Mouse (Mus musculus) embryo, embryonic 11.5 days (tissue): ENCODE results near the gene Carns1.
A peak's percentile ranks its signal among the peaks of the same experiment; 100 is the strongest.
"Not testable (repeated sequence)": the region's sequence is repeated elsewhere in the genome, so short reads cannot be mapped to it uniquely, and the experiment has no call there.

ENCODE experiments used
- DNase-seq: peaks from one replicate; pipeline ENCODE4 v3.0.0-alpha.2; 2012; ENCODE audit warnings: low read depth, low spot score

The Carns1 gene

DNA sequence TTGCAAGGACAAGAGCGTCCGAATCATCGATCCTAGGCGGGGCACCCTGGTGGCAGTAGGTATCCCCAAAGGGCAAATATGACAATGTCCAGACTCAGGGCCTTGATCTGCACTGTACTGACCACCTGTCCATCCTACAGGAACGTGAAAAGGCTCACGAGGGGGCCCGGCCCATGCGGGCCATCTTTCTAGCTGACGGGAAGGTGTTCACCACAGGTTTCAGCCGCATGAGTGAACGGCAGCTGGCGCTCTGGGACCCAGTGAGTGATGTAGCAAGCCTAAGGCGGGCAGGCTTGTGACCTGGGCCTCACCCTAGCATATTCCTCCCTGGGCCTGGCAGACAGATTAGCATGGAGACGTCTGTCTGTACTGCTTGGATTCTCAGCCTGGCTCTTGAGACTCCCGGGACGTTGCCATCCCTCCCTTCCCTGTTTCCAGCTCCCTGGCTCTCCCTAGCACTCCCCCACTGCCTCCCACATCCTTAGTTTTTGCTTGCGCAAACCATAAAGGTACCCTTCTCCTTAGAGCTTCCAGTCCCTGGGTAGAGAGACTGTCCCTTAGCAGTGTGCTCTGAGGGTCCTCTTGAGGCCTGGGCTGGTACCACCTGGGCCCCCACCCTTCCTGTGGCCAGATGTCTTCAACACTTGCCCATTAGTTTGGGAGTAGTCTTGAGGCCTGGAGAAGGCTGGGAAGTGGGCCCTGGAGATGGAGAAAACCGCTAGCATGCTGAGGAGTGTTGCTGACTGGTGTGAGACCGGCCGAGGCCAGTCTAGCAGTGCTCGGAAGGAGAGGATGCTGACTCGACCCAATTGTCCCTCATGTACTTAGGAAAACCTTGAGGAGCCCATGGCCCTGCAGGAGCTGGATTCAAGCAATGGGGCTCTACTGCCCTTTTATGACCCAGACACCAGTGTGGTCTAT is 24.5 kb downstream of the Carns1 start:
- no peak for DNase-seq

DNA sequence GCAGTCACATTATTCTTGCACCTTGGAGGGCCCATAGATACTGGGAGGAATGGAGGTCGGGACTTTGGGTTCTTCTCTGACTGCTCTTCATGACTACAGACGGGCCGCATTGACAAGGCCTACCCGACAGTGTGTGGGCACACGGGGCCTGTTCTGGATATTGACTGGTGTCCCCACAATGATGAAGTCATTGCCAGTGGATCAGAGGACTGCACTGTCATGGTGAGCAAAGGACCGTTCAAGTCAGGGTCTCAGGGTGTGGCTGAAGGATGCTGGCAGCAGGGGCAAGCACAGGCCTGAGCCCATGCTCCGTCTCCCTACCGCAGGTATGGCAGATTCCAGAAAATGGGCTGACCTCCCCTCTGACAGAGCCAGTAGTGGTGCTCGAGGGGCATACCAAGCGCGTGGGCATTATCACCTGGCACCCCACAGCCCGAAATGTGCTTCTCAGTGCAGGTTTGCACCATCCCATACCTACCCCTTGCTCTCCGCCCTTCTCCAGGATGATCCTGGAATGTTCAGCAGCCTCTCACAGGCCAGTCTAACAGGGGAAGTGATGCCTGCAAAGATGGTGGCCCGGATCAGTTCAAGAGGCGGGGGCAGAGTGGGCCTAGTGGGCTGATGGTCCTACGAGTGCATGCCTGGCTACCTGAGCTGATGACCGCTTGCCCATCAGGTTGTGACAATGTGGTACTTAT is 25.4 kb downstream of the Carns1 start:
- no peak for DNase-seq

DNA sequence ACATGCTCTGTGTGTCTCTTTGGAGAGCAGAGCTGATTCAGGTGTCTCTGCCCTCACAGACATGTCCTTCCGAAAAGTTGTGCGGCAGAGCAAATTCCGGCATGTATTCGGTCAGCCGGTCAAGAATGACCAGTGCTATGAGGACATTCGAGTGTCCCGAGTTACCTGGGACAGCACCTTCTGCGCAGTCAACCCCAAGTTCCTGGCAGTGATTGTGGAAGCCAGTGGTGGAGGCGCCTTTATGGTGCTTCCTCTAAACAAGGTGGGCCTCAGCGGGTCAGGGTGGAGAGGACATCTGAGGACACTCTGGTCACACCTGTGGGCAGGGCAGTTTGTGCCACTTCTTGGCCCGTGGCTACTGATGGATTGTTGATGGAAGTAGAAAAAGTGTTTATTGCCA is 26.0 kb downstream of the Carns1 start:
- no peak for DNase-seq

DNA sequence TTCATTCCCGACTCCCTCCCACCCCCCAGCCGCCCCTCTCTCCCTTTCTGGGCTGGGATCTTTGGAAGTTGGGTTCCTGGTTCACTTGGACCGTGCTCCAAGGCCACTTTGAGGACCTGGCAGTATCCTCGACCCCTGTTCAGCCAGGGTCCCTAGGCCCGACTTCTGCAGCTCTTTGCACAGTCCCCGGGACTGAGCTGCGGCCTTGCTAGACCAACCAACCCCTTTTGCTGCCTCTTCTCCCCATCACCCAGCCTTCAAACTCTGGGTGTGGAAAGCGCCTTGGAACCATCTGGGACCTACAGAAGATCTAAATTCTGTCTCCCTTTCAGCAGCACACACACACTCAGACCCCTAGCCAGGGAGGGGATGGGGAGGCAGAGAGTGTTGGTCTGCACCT is 26.5 kb downstream of the Carns1 start:
- DNase-seq: no peak

DNA sequence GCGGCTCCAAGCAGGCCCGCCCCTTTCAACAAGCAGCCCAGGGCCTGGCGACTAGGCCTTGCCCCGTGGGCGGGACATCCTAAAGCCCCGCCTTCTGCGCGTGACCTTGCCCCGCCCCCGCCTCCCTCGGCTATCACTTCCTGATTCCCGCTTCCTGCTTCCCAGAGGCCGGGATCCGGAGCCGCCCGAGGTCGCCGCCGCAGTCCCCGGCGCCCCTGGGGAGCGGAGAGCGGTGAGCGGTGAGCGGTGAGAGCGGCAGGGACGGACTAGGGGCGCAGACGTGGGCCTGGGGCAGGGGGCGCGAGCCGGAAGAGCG is 26.8 kb downstream of the Carns1 start, which contains the start of gene Coro1b:
TSS of gene Coro1b (plus strand) at position 129 of the 316 bp plus-strand sequence.
- peak; percentile 89 for DNase-seq

DNA sequence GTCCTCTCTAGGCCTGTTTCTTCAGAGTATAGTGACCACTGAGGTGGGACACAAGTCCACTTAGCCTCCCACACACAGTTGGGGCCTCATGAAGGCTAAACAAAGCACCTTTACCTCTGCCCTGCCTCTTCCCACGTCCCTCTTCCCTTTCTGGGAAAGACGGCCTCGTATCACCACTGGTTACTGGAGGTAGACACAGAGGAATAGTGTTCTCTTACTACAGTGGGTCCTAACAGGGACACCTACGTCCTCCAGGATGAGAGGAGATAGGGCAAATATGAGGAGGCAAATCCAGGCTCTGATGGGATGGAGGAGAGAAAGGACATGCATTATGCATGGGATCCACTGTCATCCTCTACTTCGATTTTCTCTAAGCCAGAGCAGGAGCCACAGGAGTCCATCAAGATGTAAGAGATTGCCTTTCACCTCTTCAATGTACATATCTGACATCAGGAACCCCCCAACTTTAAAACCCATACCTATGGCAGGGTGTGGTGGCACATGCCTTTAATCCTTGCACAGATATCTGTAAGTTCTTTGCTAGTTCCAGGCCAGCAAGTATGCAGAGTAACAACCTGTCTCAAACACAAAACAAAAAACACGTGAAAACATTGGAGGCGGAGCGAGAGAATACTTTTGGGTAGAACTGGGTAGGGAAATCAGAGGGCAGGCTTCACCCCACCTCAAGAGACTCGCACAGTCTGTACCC is 27.3 kb downstream of the Carns1 start:
- DNase-seq: no peak

DNA sequence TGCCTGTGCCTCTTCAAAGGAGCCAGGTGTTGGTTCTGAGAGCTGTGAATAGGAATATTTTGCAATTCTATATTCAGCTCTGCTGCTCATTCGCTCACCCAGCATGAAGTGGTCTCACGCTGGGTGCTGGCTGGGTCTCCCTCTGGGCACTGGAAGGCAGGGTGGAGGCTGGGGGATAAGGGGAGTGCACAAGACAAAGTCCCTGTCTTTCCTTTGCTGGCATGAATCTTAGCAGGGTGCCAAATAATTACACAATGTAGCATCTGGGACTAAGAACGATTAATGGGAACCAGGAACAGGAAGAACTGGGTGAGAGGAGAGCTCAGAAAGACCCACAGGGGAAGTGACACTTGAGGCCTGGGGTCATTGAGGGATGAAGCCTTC is 28.3 kb downstream of the Carns1 start:
- no peak for DNase-seq

DNA sequence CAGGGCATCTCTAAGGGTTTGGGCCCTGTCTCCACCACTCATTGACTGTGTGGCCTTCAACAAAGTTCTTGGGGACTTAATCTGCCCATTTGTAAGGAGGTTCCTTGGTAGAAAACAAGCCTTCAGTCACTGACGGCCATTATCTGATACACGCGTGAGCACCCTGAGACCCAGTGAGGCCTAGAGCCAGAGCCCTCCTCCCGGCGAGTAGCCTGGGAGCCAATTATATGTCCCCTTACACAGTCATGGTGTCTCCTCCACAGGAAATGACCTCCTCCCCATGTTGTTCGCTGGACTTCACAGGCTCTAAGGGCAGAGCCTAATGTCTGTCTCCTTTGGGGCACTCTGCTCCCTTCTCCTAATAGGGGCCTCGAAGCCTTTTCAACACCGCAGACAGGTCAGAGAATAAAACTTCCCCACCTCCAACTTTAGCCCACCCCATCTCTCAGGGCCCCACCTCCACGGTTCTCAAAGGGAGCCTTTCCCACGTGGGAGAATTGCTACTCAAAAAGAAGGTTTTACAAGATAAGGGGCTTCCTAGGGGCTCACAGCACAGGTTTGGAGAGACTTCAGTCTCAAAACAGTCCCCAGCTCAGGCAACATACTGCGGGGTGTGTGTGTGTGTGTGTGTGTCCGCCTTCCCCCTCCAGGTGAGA is 28.8 kb downstream of the Carns1 start:
- no peak for DNase-seq

DNA sequence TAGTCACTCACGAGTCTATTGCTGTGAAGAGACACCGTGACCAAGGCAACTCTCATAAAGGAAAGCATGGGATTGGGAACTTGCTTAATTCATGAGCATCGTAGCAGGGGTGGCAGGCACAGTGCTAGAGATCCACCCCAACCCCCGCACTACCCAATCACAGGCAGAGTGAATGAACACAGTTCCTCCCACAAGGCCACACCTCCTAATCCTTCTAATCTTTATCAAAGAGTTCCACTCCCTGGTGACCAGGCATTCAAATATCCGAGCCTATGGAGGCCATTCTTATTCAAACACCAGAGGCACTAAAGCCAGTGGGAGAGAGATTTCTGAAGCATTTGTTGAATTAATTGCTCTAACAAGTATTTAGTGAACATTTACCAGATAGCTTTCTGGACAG is 29.3 kb downstream of the Carns1 start:
- DNase-seq: no peak

DNA sequence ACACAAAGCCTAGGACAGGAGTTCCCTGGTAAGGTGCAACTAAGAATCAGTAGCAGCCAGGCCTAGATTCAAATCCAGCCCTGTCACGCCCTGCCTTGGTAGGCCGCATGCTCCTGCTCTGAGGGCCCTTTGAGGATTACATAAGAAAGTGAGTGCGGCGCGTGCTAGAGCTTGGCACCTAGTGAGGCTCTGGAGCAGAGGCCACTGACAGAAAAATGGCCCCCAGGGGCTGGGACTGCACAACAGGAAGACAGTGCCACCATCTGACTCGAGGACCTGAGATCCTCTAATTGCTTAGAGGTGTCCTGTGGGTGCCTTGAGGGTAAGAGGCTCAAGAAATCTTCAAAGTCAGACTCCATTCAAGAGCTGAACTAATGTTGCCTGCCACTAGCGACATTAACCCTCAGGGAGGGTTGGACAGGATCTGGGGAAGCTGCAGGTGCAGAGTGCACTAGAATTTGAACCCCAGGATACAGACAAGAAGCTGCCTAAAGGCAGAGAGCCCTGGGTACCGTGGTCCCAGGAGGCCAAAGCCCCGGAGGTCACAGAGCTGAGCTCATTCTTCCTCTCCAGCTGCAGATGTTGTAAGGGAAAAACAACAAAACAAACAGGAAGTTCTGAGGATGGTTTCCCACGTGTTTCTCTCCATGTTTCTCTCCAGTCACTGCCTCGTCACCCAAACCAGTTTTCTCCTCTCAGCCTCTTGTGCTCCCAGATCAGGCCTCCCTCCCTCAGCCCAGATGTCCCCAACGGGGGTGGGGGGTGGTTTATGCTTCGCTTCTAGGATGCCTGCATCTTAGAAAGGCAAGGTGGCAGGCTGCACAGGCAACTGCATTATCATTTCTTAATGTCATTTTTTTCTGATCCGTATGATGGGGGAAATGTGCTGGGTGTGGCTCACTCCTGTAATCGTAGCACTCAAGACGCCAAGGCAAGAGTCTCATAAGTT is 30.5 kb downstream of the Carns1 start:
- no peak for DNase-seq

DNA sequence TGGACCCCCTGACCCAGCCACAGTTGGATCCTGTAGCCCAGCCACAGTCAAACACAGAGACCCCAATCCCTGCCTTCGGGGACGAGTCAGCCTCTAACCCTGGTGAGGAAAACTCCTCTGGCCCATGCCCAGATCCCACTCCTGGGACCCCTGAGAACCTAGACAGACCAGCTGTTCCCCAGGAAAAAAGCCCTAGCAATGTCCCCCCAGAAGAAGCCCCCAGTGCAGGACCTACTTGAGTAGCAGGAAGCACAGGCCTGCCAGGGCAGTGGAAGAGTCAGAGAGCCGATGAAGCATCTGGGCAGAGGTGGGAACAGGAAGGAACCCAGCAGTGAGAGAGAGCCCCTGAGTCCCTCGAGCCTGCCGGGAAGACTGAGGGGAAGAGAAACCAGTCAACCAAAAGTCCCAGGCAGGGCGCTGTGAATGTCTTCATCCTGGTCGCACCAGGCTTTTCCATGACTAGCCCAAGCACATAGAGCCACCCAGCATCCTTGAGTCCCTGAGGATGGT is 31.5 kb downstream of the Carns1 start, which contains the start of gene Cabp4:
TSS of gene Cabp4 (minus strand) at position 275 of the 510 bp plus-strand sequence.
- DNase-seq: no peak

DNA sequence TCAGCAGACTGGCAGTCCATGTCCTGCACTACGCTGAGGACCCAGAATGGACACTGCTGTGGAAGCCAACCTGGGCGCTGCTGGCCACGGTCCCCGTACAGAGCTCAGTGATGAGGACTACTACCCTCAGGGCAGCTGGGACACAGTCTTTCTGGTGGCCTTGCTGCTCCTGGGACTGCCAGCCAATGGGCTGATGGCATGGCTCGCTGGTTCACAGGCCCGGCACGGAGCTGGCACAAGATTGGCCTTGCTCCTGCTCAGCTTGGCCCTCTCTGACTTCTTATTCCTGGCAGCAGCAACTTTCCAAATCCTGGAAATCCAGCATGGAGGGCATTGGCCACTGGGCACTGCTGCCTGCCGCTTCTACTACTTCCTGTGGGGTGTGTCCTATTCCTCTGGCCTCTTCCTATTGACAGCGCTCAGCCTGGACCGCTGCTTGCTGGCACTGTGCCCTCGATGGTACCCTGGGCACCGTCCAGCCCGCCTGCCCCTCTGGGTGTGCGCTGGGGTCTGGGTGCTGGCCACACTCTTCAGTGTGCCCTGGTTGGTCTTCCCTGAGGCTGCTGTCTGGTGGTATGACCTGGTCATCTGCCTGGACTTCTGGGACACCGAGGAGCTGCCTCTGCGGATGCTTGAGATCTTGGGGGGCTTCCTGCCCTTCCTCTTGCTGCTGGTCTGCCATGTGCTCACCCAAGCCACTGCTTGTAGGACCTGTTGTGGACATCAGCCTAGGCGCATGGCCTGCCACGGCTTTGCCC is 32.7 kb downstream of the Carns1 start:
- no peak for DNase-seq

DNA sequence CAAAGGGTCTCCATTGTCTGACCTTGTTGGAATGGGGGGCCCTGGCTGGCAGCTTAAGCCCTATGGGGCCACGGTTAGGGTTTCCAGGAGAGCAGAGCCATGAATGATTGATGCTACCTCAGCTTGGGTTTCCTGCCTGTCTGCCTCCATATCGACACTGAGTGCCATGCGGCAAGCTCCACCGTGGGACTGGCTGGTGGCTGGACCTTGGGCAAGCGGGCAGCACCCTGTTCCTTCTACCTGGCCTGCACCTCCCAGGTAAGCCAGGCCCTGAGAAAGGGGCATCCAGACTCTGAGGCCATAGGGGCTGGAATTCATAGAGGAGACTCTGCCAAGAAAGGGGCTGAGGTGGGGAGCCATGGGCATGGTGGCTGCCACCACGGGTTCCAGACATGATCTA is 35.1 kb downstream of the Carns1 start:
- no peak for DNase-seq

DNA sequence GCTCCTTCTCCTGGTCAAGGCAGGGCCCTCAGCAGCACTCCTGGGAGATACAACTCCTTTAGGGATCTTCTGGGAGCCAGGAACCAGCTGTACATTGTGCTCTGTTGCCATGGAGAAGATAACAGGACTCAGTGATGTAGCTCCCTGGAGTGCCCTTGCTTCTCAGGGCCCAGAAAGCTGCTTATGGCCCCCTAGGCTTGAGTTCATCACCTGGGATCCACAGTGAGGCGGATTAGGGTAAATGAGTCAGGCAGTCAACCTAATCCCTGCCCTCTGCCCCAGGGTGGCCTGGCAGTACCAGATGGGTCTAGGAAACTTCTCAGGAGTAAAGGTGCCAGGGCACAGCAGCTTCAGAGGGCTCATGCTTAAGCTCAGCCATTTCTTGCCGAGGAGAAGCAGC is 35.8 kb downstream of the Carns1 start, which contains the start of gene Gpr152:
TSS of gene Gpr152 (plus strand) at position 342 of the 400 bp plus-strand sequence.
- no peak for DNase-seq

DNA sequence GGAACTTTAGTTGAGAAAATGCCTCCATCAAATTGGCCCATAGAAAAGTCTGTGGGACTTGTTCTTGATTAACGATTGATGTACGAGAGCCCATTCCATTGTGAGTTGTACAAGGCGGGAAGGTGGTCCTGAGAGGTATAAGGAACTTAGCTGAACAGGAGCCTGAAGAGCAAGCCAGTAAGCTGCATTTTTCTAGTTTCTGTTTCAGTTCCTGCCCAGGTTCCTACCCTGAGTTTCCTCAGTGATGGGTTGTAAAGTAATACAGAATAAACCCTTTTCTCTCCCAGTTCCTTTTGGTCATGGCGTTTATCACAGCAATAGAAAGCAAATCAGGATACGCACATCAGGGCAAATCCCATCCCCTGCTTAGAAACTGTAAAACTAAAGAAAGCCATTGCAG is 37.4 kb downstream of the Carns1 start:
- no peak for DNase-seq

DNA sequence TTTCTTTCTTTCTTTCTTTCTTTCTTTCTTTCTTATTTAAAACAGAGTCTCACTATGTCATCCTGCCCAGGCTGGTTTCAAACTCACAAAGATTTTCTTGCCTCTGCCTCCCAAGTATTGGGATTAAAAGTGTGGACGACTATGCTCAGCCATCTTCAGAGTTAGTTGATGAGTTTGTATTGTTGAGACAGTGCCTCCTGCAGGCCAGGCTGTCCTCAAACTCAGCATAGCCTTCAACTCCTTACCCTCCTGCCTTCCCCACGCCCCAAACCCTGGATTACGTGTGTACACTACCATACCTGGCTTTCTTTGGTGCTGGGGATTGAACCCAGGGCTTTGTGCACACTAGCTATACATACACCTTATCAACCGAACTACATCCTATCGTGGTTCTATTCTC is 38.8 kb downstream of the Carns1 start:
- no peak for DNase-seq

DNA sequence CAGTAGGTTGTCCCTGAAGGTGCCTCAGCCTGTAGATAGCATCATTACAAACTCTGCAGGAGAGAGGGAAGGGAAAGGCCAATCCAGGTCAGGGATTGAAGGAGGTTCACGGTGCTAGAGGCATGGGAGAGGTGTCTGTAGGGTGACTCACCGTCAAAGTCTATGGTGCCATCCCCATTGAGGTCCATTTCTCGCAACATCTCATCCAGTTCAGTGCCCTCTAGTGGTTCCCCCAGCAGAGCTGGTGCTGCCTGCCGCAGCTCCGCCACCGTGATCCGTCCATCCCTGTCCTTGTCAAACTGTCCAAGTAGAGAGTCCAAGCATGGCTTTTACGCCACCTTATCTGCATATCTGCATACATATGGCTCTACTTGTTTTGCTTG is 39.3 kb downstream of the Carns1 start:
- not testable (repeated sequence) for DNase-seq

DNA sequence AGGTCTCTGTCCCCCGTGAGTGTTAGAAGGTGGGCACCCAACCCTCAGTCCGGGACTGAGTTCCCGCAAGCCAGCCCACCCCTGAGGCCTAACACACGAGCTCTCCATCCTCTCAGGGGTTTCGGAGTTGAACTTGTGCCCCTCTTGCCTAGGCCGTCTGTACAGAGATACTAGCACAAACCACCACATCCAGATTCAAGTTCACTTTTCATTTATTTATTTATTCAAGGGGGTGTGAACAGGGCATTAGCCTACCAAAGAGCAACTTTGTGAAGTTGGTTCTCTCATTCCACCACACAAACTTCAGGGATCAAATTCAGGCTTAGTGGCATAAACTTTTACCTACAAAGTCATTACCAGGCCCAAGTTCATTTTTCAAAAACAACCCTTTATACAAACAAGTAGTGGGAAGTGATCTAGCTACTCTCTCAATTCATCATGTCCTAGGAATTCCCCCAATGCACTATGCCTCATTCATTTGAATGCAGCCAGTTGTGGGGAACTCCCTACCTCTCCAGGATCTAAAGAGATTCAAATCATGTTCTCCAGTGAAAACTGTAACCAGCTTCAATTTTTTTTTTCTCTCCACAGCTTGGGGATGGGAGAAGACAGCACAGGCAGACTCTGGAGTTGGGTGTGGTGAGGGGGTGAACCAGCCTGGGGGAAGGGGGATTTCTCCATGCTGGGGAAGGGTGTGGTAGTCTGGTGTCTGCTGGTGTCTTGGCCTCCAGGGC is 39.9 kb downstream of the Carns1 start:
- DNase-seq: not testable (repeated sequence)

DNA sequence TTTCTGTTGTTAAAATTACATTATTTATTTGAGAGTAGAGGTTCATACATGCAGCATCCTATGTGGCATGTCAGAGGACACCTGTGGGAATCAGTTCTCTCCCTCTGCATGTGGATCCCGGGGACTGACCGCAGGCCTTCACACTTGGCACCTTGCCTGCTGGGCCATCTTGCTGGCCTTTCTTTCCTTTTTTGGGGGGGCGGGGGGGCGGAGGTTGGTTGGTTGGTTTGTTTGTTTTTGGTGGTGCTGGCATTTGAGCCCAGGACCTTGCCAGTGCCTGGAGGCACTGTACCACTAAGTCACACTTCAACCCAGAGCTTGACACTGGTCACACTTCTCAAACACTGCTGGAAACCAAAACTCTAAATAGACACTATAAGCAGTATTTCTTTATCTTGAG is 40.9 kb downstream of the Carns1 start:
- no peak for DNase-seq
